Mouse (Mus musculus): ENCODE results near the gene Alkbh7.

- no peak for TF ChIP-seq POLR2A (IDR thresholded peaks at IDR 0.05; ENCODE audit: low read depth, low read length)
- TF ChIP-seq CTCF (conservative IDR thresholded peaks at IDR 0.05; ENCODE audit: insufficient read depth, insufficient read length, low read depth, low read length), result no peak
Measured at GRCm38 (mm10) chr17:56954871-56955270, 42.3 kb upstream of the Alkbh7 start.
